ENCODE assay signal across 29 mouse cellular contexts in the genomic region with DNA sequence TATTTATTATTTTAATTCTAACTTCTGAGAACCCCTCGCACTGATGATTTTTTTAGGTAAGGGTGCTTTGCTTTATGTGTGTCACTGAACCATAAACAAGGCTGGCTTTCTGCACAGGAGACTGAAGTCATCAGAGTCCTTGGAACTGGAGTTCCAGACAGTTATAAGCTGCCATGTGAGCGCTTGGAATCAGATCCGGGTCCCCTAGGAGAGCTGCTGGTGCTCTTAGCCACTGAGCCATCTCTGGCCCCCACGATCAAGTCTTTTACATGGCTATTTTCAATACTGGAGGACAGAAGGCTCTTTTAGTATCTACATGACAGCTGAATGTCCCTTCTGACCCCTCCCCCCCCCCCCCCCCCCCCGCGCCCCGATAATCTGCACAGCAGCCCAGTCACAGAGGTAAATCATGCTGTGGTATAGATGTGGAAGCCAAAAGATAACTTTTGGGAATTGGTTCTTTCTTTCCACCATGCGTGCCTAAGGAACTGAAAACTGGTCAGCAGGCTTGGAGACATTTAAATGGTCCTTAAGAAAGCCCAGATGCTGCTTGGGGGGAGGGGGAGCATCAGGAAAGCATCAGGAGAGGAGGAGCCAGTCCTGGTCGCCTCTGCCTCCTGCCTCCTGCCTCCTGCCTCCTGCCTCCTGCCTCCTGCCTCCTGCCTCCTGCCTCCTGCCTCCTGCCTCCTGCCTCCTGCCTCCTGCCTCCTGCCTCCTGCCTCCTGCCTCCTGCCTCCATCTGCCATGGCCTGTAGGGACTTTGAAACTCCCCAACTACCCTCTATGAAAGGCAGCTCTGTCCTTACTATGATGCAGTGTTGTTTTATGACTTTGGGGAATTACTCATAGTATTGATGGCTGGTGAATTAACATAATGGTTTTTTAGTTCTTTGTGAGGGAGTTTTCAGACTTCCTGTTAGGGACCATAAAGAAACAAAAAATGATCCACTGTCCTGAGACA.
A peak's percentile ranks its signal among the peaks of the same experiment; 100 is the strongest.
DNase-seq lines count a peak whose midpoint lies in the region; ATAC-seq and TF ChIP-seq lines count a peak whose summit lies in the region.
"Had no signal": no experiment of that assay in that cellular context is flagged by ENCODE, and none has a peak within 500 bp of the region (broad histone marks: within the 10 kb centered on the region; RNA-seq: fewer than 3 reads in every experiment).

No protein-coding gene starts in this region.

- no peak for TF ChIP-seq CTCF in lung, postnatal 0 days (IDR thresholded peaks at IDR 0.05)

- H3K27ac ChIP-seq in hindbrain, embryonic 12.5 days, result peak overlapping the region; percentile 26; the same call in 1 of the 2 replicates
- no peak overlapping the region for H3K27ac ChIP-seq in hindbrain, embryonic 13.5 days
- H3K27ac ChIP-seq in neural tube, embryonic 11.5 days (ENCODE audit: low read depth, low read length), result peak overlapping the region; percentile 24; the same call in 1 of the 2 replicates
- H3K27ac ChIP-seq in stomach, embryonic 14.5 days (ENCODE audit: low read length), result peak overlapping the region; percentile 86
- no peak overlapping the region for H3K27ac ChIP-seq in lung, postnatal 0 days (ENCODE audit: low read length)
- H3K27ac ChIP-seq: heart, embryonic 15.5 days; layer of hippocampus, adult 2 months; liver, embryonic 12.5 days; neural tube, embryonic 15.5 days had no signal

- H3K9ac ChIP-seq in hindbrain, embryonic 12.5 days, result no peak overlapping the region
- H3K9ac ChIP-seq in hindbrain, embryonic 13.5 days, result no peak overlapping the region
- no peak overlapping the region for H3K9ac ChIP-seq in neural tube, embryonic 11.5 days (ENCODE audit: low read length)
- no peak overlapping the region for H3K9ac ChIP-seq in stomach, embryonic 14.5 days (replicated peaks; ENCODE audit: low read depth, low read length)
- no peak overlapping the region for H3K9ac ChIP-seq in lung, postnatal 0 days (replicated peaks; ENCODE audit: low read depth)
- H3K9ac ChIP-seq: forebrain, postnatal 0 days; heart, embryonic 15.5 days; limb, embryonic 13.5 days; liver, embryonic 12.5 days; neural tube, embryonic 15.5 days had no signal

- peak; percentile 58; the same call in 1 of the 2 replicates for ATAC-seq in hindbrain, embryonic 12.5 days (ENCODE audit: low FRiP score)
- no peak for ATAC-seq in hindbrain, embryonic 13.5 days (ENCODE audit: low FRiP score)
- ATAC-seq in neural tube, embryonic 11.5 days (ENCODE audit: insufficient read depth, low FRiP score, low TSS enrichment), result no peak; the same call in 1 of the 2 replicates
- no peak for ATAC-seq in stomach, embryonic 14.5 days (ENCODE audit: insufficient number of reproducible peaks, insufficient read depth, low FRiP score, low read depth)
- no peak for ATAC-seq in lung, postnatal 0 days
- ATAC-seq: activated CD4-positive, CD25-positive, alpha-beta regulatory T cell, adult 4 months; forebrain, postnatal 0 days; liver, embryonic 12.5 days; midbrain, embryonic 16.5 days had no signal

- TF ChIP-seq EP300 in lung, postnatal 0 days (IDR thresholded peaks at IDR 0.05), result no peak

- no peak overlapping the region for H3K4me2 ChIP-seq in hindbrain, embryonic 12.5 days (replicated peaks)
- no peak overlapping the region for H3K4me2 ChIP-seq in hindbrain, embryonic 13.5 days
- H3K4me2 ChIP-seq in neural tube, embryonic 11.5 days (ENCODE audit: low read depth), result no peak overlapping the region
- no peak overlapping the region for H3K4me2 ChIP-seq in stomach, embryonic 14.5 days (replicated peaks; ENCODE audit: low read depth, low read length)
- no peak overlapping the region for H3K4me2 ChIP-seq in lung, postnatal 0 days (replicated peaks; ENCODE audit: low read depth, low read length)
- H3K4me2 ChIP-seq: heart, embryonic 15.5 days; limb, embryonic 13.5 days; liver, embryonic 12.5 days; neural tube, embryonic 15.5 days had no signal

- H3K27me3 ChIP-seq in hindbrain, embryonic 12.5 days, result no peaks in the 10 kb centered on the region
- no peaks in the 10 kb centered on the region for H3K27me3 ChIP-seq in hindbrain, embryonic 13.5 days
- no peaks in the 10 kb centered on the region for H3K27me3 ChIP-seq in neural tube, embryonic 11.5 days (ENCODE audit: control insufficient read depth, insufficient read depth, low read length)
- no peaks in the 10 kb centered on the region for H3K27me3 ChIP-seq in stomach, embryonic 14.5 days (ENCODE audit: control insufficient read depth, insufficient read depth, low read length)
- H3K27me3 ChIP-seq in lung, postnatal 0 days (replicated peaks; ENCODE audit: insufficient read depth, low read length), result no peaks in the 10 kb centered on the region
- H3K27me3 ChIP-seq: CH12.LX; heart, embryonic 15.5 days; limb, embryonic 13.5 days; liver, embryonic 12.5 days; neural tube, embryonic 15.5 days had no signal

- peak; percentile 50 for DNase-seq in neural tube, embryonic 11.5 days (ENCODE audit: low spot score)
- no peak for DNase-seq in neural tube, embryonic 10.5 days (ENCODE audit: extremely low spot score, low spot score)
- DNase-seq in lung, postnatal 0 days (ENCODE audit: low spot score), result no peak
- no peak for DNase-seq in cerebellum, adult 9-11 months
- DNase-seq: adrenal gland, adult 8-10 months; B cell, adult 2 months; cerebellum, adult 11-12 months; cerebellum, postnatal 14 days; forebrain, postnatal 0 days; heart, postnatal 36 days; kidney, adult 9 months; kidney, postnatal 14 days; layer of hippocampus, postnatal 36 days; lung, adult 18-20 months; right cerebral cortex, adult 18-20 months; right cerebral cortex, postnatal 4 days had no signal

- H3K9me3 ChIP-seq in hindbrain, embryonic 12.5 days (replicated peaks), result no peaks in the 10 kb centered on the region
- no peaks in the 10 kb centered on the region for H3K9me3 ChIP-seq in hindbrain, embryonic 13.5 days
- H3K9me3 ChIP-seq in neural tube, embryonic 11.5 days (ENCODE audit: control insufficient read depth, low read length), result no peaks in the 10 kb centered on the region
- H3K9me3 ChIP-seq in stomach, embryonic 14.5 days (ENCODE audit: control insufficient read depth, low read depth, low read length), result no peaks in the 10 kb centered on the region
- H3K9me3 ChIP-seq in lung, postnatal 0 days (ENCODE audit: low read length), result no peaks in the 10 kb centered on the region
- H3K9me3 ChIP-seq: heart, embryonic 15.5 days; limb, embryonic 13.5 days; liver, embryonic 12.5 days; neural tube, embryonic 15.5 days had no signal

- no peaks in the 10 kb centered on the region for H3K36me3 ChIP-seq in hindbrain, embryonic 12.5 days
- H3K36me3 ChIP-seq in hindbrain, embryonic 13.5 days, result no peaks in the 10 kb centered on the region
- H3K36me3 ChIP-seq in neural tube, embryonic 11.5 days (ENCODE audit: control insufficient read depth, insufficient read depth, low read length), result no peaks in the 10 kb centered on the region
- H3K36me3 ChIP-seq in stomach, embryonic 14.5 days (ENCODE audit: control insufficient read depth, insufficient read depth, low read length), result no peaks in the 10 kb centered on the region
- no peaks in the 10 kb centered on the region for H3K36me3 ChIP-seq in lung, postnatal 0 days (ENCODE audit: insufficient read depth, low read length)
- H3K36me3 ChIP-seq: G1E; heart, embryonic 15.5 days; limb, embryonic 13.5 days; liver, embryonic 12.5 days; neural tube, embryonic 15.5 days had no signal

- no peak overlapping the region for H3K4me3 ChIP-seq in hindbrain, embryonic 12.5 days
- H3K4me3 ChIP-seq in hindbrain, embryonic 13.5 days, result no peak overlapping the region
- no peak overlapping the region for H3K4me3 ChIP-seq in neural tube, embryonic 11.5 days (ENCODE audit: low read depth, low read length)
- H3K4me3 ChIP-seq in stomach, embryonic 14.5 days (ENCODE audit: low read depth, low read length), result no peak overlapping the region
- no peak overlapping the region for H3K4me3 ChIP-seq in lung, postnatal 0 days (ENCODE audit: low read depth, low read length)
- H3K4me3 ChIP-seq: heart, embryonic 15.5 days; layer of hippocampus, adult 2 months; limb, embryonic 13.5 days; liver, embryonic 12.5 days; myocyte; neural tube, embryonic 15.5 days had no signal

- WGBS in hindbrain, embryonic 12.5 days, result 38% methylated on average over 7 of the region's 9 CpGs
- 33% methylated on average over 8 of the region's 9 CpGs for WGBS in hindbrain, embryonic 13.5 days
- WGBS in neural tube, embryonic 11.5 days, result 40% methylated on average over 7 of the region's 9 CpGs
- 58% methylated on average over 7 of the region's 9 CpGs for WGBS in stomach, embryonic 14.5 days
- WGBS in lung, postnatal 0 days, result 63% methylated on average over 6 of the region's 9 CpGs

- peaks cover 17% of the 10 kb centered on the region for H3K4me1 ChIP-seq in hindbrain, embryonic 12.5 days
- H3K4me1 ChIP-seq in hindbrain, embryonic 13.5 days (replicated peaks), result peaks cover 17% of the 10 kb centered on the region
- H3K4me1 ChIP-seq in neural tube, embryonic 11.5 days (ENCODE audit: control insufficient read depth, insufficient read depth, low read length), result peaks cover 5% of the 10 kb centered on the region; the same call in 1 of the 2 replicates
- H3K4me1 ChIP-seq in stomach, embryonic 14.5 days (ENCODE audit: control insufficient read depth, insufficient read depth, low read length), result peaks cover 8% of the 10 kb centered on the region; the same call in 1 of the 2 replicates
- no peaks in the 10 kb centered on the region for H3K4me1 ChIP-seq in lung, postnatal 0 days (ENCODE audit: insufficient read depth, low read depth, low read length)

Comparison
In these comparisons a context has a peak if more than half of its experiments do, and no peak if none do; other contexts are left out.
1. H3K27ac ChIP-seq: peak in hindbrain, embryonic 12.5 days (single experiment), neural tube, embryonic 11.5 days (single experiment) and stomach, embryonic 14.5 days (single experiment); none in hindbrain, embryonic 13.5 days (single experiment) and lung, postnatal 0 days (single experiment).